Mouse (Mus musculus) kidney, adult 2 months (tissue): ENCODE measurements at regions not wholly inside any gene's neighbourhood (a gene's known extent, or its start where the extent isn't known, plus 50 kb on each side); places are given as distances from the start of the nearest gene placed in this dataset.

Experiments used
- CTCF ChIP-seq: fragments of 200-500 bp; conservative IDR thresholded peaks from 2 replicates; pipeline ENCODE4 v1.5.1; 2011; ENCODE audit warnings: low read depth, mild to moderate bottlenecking, control low read depth, low read length, moderate library complexity, mixed read lengths; ENCODE audit not compliant: insufficient read depth, insufficient read length
- POLR2A ChIP-seq: fragments of 200-500 bp; IDR thresholded peaks from one replicate; pipeline ENCODE4 v1.6.1; 2011; ENCODE audit warnings: low read depth, low read length, control low read depth

GRCm38 (mm10) chr1:63903620-63904019 is 134.6 kb upstream of the 4933402D24Rik start:
- no peak for TF ChIP-seq CTCF
- no peak for TF ChIP-seq POLR2A
